Mouse (Mus musculus): ENCODE measurements at regions not wholly inside any gene's neighbourhood (a gene's known extent, or its start where the extent isn't known, plus 50 kb on each side); places are given as distances from the start of the nearest gene placed in this dataset.

GRCm38 (mm10) chr9:23050751-23051150 lies 172.1 kb upstream of the Bmper start:
- no peak for TF ChIP-seq POLR2A (IDR thresholded peaks at IDR 0.05; ENCODE audit: borderline replicate concordance, control insufficient read depth, low read depth, low read length)
- TF ChIP-seq CTCF (IDR thresholded peaks at IDR 0.05; ENCODE audit: control insufficient read depth, insufficient read depth, low read length), result no peak

Data from bone marrow, adult 2 months (tissue).